In the genomic region with DNA sequence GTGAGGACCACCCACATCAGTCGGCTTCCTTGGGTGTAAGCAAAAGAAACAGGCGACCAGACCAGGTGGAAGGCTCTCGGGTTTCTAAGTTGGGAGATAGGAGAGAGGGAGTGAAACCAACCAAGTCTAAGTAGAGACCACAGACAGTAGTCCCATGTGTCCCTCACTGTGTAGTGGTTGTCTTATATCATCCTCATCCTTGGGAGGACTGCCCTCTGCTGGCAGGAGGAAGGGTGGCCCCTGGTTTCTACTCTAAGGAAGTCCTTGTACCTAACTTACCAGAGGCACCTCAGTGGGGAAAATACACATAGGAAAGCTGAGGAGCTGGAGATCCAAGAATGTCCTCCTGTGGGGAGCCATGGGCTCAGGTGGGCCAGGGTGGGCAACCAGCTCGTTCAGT, we compare ENCODE assay signal across 8 mouse cellular contexts. TPM values are rescaled to one million over a fixed set of nuclear protein-coding genes. Genes with fewer than 3 reads are reported as not detected.
A peak's percentile ranks its signal among the peaks of the same experiment; 100 is the strongest.
DNase-seq lines count a peak whose midpoint lies in the region; ATAC-seq and TF ChIP-seq lines count a peak whose summit lies in the region.

No protein-coding gene starts in this region.

- H3K9ac ChIP-seq in midbrain, embryonic 15.5 days = no peak overlapping the region
- H3K9ac ChIP-seq in forebrain, postnatal 0 days = no peak overlapping the region
- no peak overlapping the region for H3K9ac ChIP-seq in kidney, embryonic 14.5 days (ENCODE audit: low read depth, low read length)
- no peak overlapping the region for H3K9ac ChIP-seq in limb, embryonic 12.5 days (replicated peaks)

- H3K36me3 ChIP-seq in midbrain, embryonic 10.5 days = no peaks in the 10 kb centered on the region
- no peaks in the 10 kb centered on the region for H3K36me3 ChIP-seq in midbrain, embryonic 15.5 days (replicated peaks)
- no peaks in the 10 kb centered on the region for H3K36me3 ChIP-seq in forebrain, postnatal 0 days (ENCODE audit: insufficient read depth)
- no peaks in the 10 kb centered on the region for H3K36me3 ChIP-seq in kidney, embryonic 14.5 days (ENCODE audit: control insufficient read depth, insufficient read depth, low read length)
- H3K36me3 ChIP-seq in limb, embryonic 12.5 days = no peaks in the 10 kb centered on the region

- peaks cover 4% of the 10 kb centered on the region; the same call in 1 of the 2 replicates for H3K27me3 ChIP-seq in midbrain, embryonic 10.5 days (ENCODE audit: low read depth, poor library complexity, severe bottlenecking)
- H3K27me3 ChIP-seq in midbrain, embryonic 15.5 days (replicated peaks) = no peaks in the 10 kb centered on the region
- H3K27me3 ChIP-seq in forebrain, postnatal 0 days (ENCODE audit: insufficient read depth, low read length) = no peaks in the 10 kb centered on the region
- H3K27me3 ChIP-seq in kidney, embryonic 14.5 days (ENCODE audit: control insufficient read depth, insufficient read depth, low read length) = no peaks in the 10 kb centered on the region
- no peaks in the 10 kb centered on the region for H3K27me3 ChIP-seq in limb, embryonic 12.5 days

- peak; percentile 65 for TF ChIP-seq CTCF in forebrain, postnatal 0 days (IDR thresholded peaks at IDR 0.05; ENCODE audit: low read depth)

- no peak overlapping the region for H3K4me2 ChIP-seq in midbrain, embryonic 15.5 days
- H3K4me2 ChIP-seq in forebrain, postnatal 0 days (ENCODE audit: low read depth) = no peak overlapping the region
- no peak overlapping the region for H3K4me2 ChIP-seq in kidney, embryonic 14.5 days (replicated peaks; ENCODE audit: low read depth, low read length)
- H3K4me2 ChIP-seq in limb, embryonic 12.5 days = no peak overlapping the region

- 53% methylated on average over 4 of the region's 4 CpGs for WGBS in midbrain, embryonic 10.5 days
- WGBS in midbrain, embryonic 15.5 days = 45% methylated on average over 4 of the region's 4 CpGs
- 43% methylated on average over 4 of the region's 4 CpGs for WGBS in forebrain, postnatal 0 days
- WGBS in kidney, embryonic 14.5 days = 37% methylated on average over 4 of the region's 4 CpGs
- 34% methylated on average over 4 of the region's 4 CpGs for WGBS in limb, embryonic 12.5 days

- H3K9me3 ChIP-seq in midbrain, embryonic 10.5 days (replicated peaks) = no peaks in the 10 kb centered on the region
- no peaks in the 10 kb centered on the region for H3K9me3 ChIP-seq in midbrain, embryonic 15.5 days
- H3K9me3 ChIP-seq in forebrain, postnatal 0 days (ENCODE audit: low read length) = no peaks in the 10 kb centered on the region
- H3K9me3 ChIP-seq in kidney, embryonic 14.5 days (ENCODE audit: control insufficient read depth, low read length) = no peaks in the 10 kb centered on the region
- no peaks in the 10 kb centered on the region for H3K9me3 ChIP-seq in limb, embryonic 12.5 days

- no peak overlapping the region for H3K4me3 ChIP-seq in midbrain, embryonic 10.5 days
- H3K4me3 ChIP-seq in midbrain, embryonic 15.5 days = no peak overlapping the region
- no peak overlapping the region for H3K4me3 ChIP-seq in forebrain, postnatal 0 days (ENCODE audit: low read depth, low read length)
- no peak overlapping the region for H3K4me3 ChIP-seq in kidney, embryonic 14.5 days (ENCODE audit: low read length)
- H3K4me3 ChIP-seq in limb, embryonic 12.5 days (replicated peaks) = no peak overlapping the region

- H3K27ac ChIP-seq in midbrain, embryonic 10.5 days (replicated peaks) = no peak overlapping the region
- no peak overlapping the region for H3K27ac ChIP-seq in midbrain, embryonic 15.5 days
- no peak overlapping the region for H3K27ac ChIP-seq in forebrain, postnatal 0 days (ENCODE audit: low read depth, low read length)
- no peak overlapping the region for H3K27ac ChIP-seq in kidney, embryonic 14.5 days (ENCODE audit: low read depth, low read length)
- H3K27ac ChIP-seq in limb, embryonic 12.5 days = no peak overlapping the region

- peaks cover 12% of the 10 kb centered on the region for H3K4me1 ChIP-seq in midbrain, embryonic 10.5 days
- peaks cover 2% of the 10 kb centered on the region; the same call in 1 of the 2 replicates for H3K4me1 ChIP-seq in midbrain, embryonic 15.5 days
- H3K4me1 ChIP-seq in forebrain, postnatal 0 days (ENCODE audit: insufficient read depth) = no peaks in the 10 kb centered on the region
- H3K4me1 ChIP-seq in kidney, embryonic 14.5 days (ENCODE audit: control insufficient read depth, insufficient read depth, low read length) = no peaks in the 10 kb centered on the region
- H3K4me1 ChIP-seq in limb, embryonic 12.5 days (replicated peaks) = no peaks in the 10 kb centered on the region

- no peak for ATAC-seq in midbrain, embryonic 15.5 days (replicated peaks)
- peak; percentile 23; the same call in 1 of the 2 replicates for ATAC-seq in forebrain, postnatal 0 days
- peak; percentile 76 for ATAC-seq in kidney, embryonic 14.5 days (ENCODE audit: low FRiP score, low TSS enrichment)
- 0 out of 2 replicates have a peak, but pooled peaks have one; percentile 52 for ATAC-seq in limb, embryonic 12.5 days (ENCODE audit: insufficient number of reproducible peaks, insufficient read depth, low FRiP score, low TSS enrichment, low read depth)

- peak; percentile 68 for DNase-seq in midbrain, embryonic 10.5 days (ENCODE audit: low spot score)
- DNase-seq in c-Kit-positive CD71-positive TER-119-negative erythroid progenitor cells, embryonic 14.5 days (ENCODE audit: low read depth) = peak; percentile 24
- peak; percentile 26 for DNase-seq in forebrain, postnatal 0 days
- DNase-seq in retina, adult 2 months (ENCODE audit: low read depth, low spot score) = peak; percentile 18
- no peak for DNase-seq in natural killer cell, adult 2 months (ENCODE audit: low spot score in 2 of 2)

RNA-seq across cellular contexts. Expression of a gene that starts 23.8 kb away (rescaled TPM):
- 0.14 and 0.21 TPM in 2 replicates for polyA plus RNA-seq in midbrain, embryonic 10.5 days (2016; fragmentation: Nextera tagmentation; extraction: Ambion mirVana)
- polyA plus RNA-seq in midbrain, embryonic 15.5 days (2015; fragmentation: Nextera tagmentation; extraction: Ambion mirVana) = 0.18 and 0.36 TPM in 2 replicates
- 0.08 and 0.10 TPM in 2 replicates for total RNA-seq in forebrain, postnatal 0 days (2014; rRNA removed)
- 0.38 and 0.90 TPM in 2 replicates for polyA plus RNA-seq in forebrain, postnatal 0 days (2015; fragmentation: Nextera tagmentation; extraction: Ambion mirVana)
- polyA plus RNA-seq in kidney, embryonic 14.5 days (2014; fragmentation: Nextera tagmentation; extraction: Ambion mirVana) = 0.21 TPM in 1 of 2 replicates, not detected in the other
- polyA plus RNA-seq in limb, embryonic 12.5 days (2016; fragmentation: Nextera tagmentation; extraction: Ambion mirVana) = 1.3 and 1.4 TPM in 2 replicates

RNA-seq across cellular contexts. Expression of a gene that starts 44.5 kb away (rescaled TPM):
- polyA plus RNA-seq in midbrain, embryonic 10.5 days (2016; fragmentation: Nextera tagmentation; extraction: Ambion mirVana) = 0.06 and 0.32 TPM in 2 replicates
- 0.18 and 0.23 TPM in 2 replicates for polyA plus RNA-seq in midbrain, embryonic 15.5 days (2015; fragmentation: Nextera tagmentation; extraction: Ambion mirVana)
- total RNA-seq in forebrain, postnatal 0 days (2014; rRNA removed) = 0.08 and 0.43 TPM in 2 replicates
- 0.06 and 0.19 TPM in 2 replicates for polyA plus RNA-seq in forebrain, postnatal 0 days (2015; fragmentation: Nextera tagmentation; extraction: Ambion mirVana)
- 1.0 and 1.1 TPM in 2 replicates for polyA plus RNA-seq in kidney, embryonic 14.5 days (2014; fragmentation: Nextera tagmentation; extraction: Ambion mirVana)
- 0.11 and 0.26 TPM in 2 replicates for polyA plus RNA-seq in limb, embryonic 12.5 days (2016; fragmentation: Nextera tagmentation; extraction: Ambion mirVana)

Comparison
In these comparisons a context has a peak if more than half of its experiments do, and no peak if none do; other contexts are left out.
1. DNase-seq: peak in midbrain, embryonic 10.5 days (single experiment), c-Kit-positive CD71-positive TER-119-negative erythroid progenitor cells, embryonic 14.5 days (single experiment), forebrain, postnatal 0 days (single experiment) and retina, adult 2 months (single experiment); none in natural killer cell, adult 2 months (0 of 2).